Mouse (Mus musculus) forebrain, postnatal 0 days (tissue): ENCODE data around the gene Brca1. TPM values are rescaled to one million over a fixed set of nuclear protein-coding genes. Genes with fewer than 3 reads are reported as not detected.
A peak's percentile ranks its signal among the peaks of the same experiment; 100 is the strongest.

Experiments used
- ATAC-seq: fragments of 200-750 bp; cut with Nextera tagmentation; 2 replicates; pipeline ENCODE4 v1.8.0; 2017; ENCODE audit warnings: mild to moderate bottlenecking, moderate library complexity
- DNase-seq: peaks from one replicate; pipeline ENCODE4 v3.0.0-alpha.2; 2015
- H3K27ac ChIP-seq: fragments of 300-500 bp; sonication (generic); 2 replicates; pipeline ENCODE4 v1.5.1; 2014; ENCODE audit warnings: low read depth, mild to moderate bottlenecking, antibody characterized with exemption, low read length, moderate library complexity, mixed read lengths
- H3K27me3 ChIP-seq: fragments of 300-500 bp; sonication (generic); 2 replicates; pipeline ENCODE4 v1.6.1; 2014; ENCODE audit warnings: mild to moderate bottlenecking, low read length, mixed read lengths; ENCODE audit not compliant: insufficient read depth
- H3K36me3 ChIP-seq: fragments of 300-500 bp; sonication (generic); 2 replicates; pipeline ENCODE4 v1.6.1; 2014; ENCODE audit warnings: mild to moderate bottlenecking, moderate library complexity; ENCODE audit not compliant: insufficient read depth
- H3K4me1 ChIP-seq: fragments of 300-500 bp; sonication (generic); 2 replicates; pipeline ENCODE4 v1.6.1; 2014; ENCODE audit warnings: antibody characterized with exemption; ENCODE audit not compliant: insufficient read depth
- H3K4me2 ChIP-seq: fragments of 300-500 bp; sonication (generic); 2 replicates; pipeline ENCODE4 v1.6.1; 2014; ENCODE audit warnings: low read depth, mild to moderate bottlenecking, moderate library complexity
- H3K4me3 ChIP-seq: fragments of 300-500 bp; sonication (generic); 2 replicates; pipeline ENCODE4 v1.5.1; 2014; ENCODE audit warnings: low read depth, low read length, mixed read lengths
- H3K9ac ChIP-seq: fragments of 300-500 bp; sonication (generic); 2 replicates; pipeline ENCODE4 v1.6.1; 2014; ENCODE audit warnings: mild to moderate bottlenecking
- H3K9me3 ChIP-seq: fragments of 300-500 bp; sonication (generic); 2 replicates; pipeline ENCODE4 v1.6.1; 2016; ENCODE audit warnings: low read length
- CTCF ChIP-seq: sonication (generic); IDR thresholded peaks from 2 replicates; pipeline ENCODE4 v1.5.1; 2016; ENCODE audit warnings: antibody characterized with exemption, control low read depth, low read depth
- WGBS: fragments of 180-500 bp; shearing (Covaris S2); extraction: QIAGEN DNeasy Blood & Tissue Kit; methylation state at CpG from one replicate; pipeline ENCODE4 v1.1.7; 2014; 5-methylcytosine and 5-hydroxymethylcytosine counted together
- polyA plus RNA-seq: library from polyadenylated mRNA; unstranded; fragments of >200 nt; fragmentation: Nextera tagmentation; extraction: Ambion mirVana; gene quantifications from 2 replicates; pipeline ENCODE4 v1.2.1, GENCODE M21; 2015
- total RNA-seq: library from RNA; depleted of rRNA; stranded (reverse); fragments of >200 nt; gene quantifications from 2 replicates; pipeline ENCODE4 v1.2.3, GENCODE M21; 2014

Brca1 gene
- total and polyA plus RNA-seq, 2 experiments from 2014 or later: 1.3 to 4.2 TPM

- Histone ChIP-seq H3K27me3 (no peaks in the 10 kb centered on the region), H3K4me2 (peak overlapping the region; percentile 85), H3K27ac (peak overlapping the region; percentile 78), H3K4me3 (peak overlapping the region; percentile 78), H3K9ac (peak overlapping the region; percentile 70), H3K4me1 (peaks cover 14% of the 10 kb centered on the region), H3K36me3 (peaks cover 22% of the 10 kb centered on the region), H3K9me3 (no peaks in the 10 kb centered on the region)
- peak; percentile 50 for TF ChIP-seq CTCF
- DNase-seq (peak; percentile 82), ATAC-seq (peak; percentile 61)
- WGBS: 3% methylated on average over 51 of the region's 51 CpGs
Observed at GRCm38 (mm10) chr11:101465101-101465868, 86.5 kb downstream of the Brca1 start.

DNA sequence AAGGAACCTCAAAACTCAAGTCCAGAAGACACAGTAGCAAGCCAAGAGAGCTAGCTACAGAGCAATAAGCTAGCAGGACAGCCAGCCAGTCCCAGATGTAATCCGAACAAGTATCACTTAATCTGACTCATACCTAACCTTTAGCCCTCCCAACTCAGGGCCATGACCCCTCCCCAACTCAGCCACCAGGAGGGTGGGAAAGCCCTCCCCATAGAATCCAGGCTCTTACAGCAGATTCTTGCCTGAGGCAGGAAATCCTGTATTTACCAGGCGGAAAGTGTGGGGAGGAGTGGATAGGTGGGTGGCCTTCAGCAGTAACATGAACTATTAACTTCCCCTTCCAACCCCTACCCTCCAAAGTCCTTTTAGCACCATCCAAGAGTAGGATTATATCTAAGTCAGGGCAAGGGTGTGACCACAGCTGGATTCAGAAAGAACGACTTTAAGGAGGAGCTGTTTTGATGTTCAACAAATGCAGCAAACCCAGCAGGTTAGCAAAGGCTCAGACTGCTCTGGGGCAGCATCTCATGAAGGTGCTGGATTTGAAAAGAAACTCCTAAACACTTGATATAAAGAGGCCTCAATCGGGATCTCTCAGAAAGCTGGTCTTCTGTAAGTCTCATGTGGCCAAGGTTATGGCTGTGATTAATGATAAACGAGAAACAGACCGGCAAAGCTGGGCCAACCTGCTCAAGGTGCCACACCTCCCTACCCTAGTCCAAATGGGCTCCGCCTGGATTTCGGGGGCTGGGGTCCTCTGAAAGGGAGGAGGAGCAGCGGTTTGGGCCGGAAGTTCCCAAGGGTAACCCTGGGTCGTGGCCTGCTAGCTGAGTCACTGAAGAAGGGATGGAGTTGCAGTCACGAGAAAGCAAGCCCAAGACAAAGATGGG is 87.3 kb downstream of the Brca1 start, which contains the start of gene Rnd2:
Gene Rnd2 (plus strand): TSS at position 789 of the 890 bp plus-strand sequence.
- TF ChIP-seq CTCF: no peak
- no peaks in the 10 kb centered on the region for H3K9me3 ChIP-seq
- H3K4me2 ChIP-seq: peak within 1 kb of the TSS; percentile 85
- H3K4me3 ChIP-seq: peak within 1 kb of the TSS; percentile 78
- H3K9ac ChIP-seq: peak within 1 kb of the TSS; percentile 70
- 17% methylated on average over 12 of the region's 12 CpGs for WGBS
- no peaks in the 10 kb centered on the region for H3K27me3 ChIP-seq
- no peak for ATAC-seq
- H3K36me3 ChIP-seq: peaks cover 30% of the 10 kb centered on the region
- peaks cover 14% of the 10 kb centered on the region for H3K4me1 ChIP-seq
- peak within 1 kb of the TSS; percentile 78 for H3K27ac ChIP-seq
- no peak for DNase-seq

GRCm38 (mm10) chr11:101462583-101463440 is 88.9 kb downstream of the Brca1 start:
- no peaks in the 10 kb centered on the region for H3K9me3 ChIP-seq
- no peak overlapping the region for H3K9ac ChIP-seq
- no peak for TF ChIP-seq CTCF
- H3K4me2 ChIP-seq: peak overlapping the region; percentile 85
- DNase-seq: no peak
- ATAC-seq: no peak; the same call in 1 of the 2 replicates
- peaks cover 14% of the 10 kb centered on the region for H3K4me1 ChIP-seq
- H3K27me3 ChIP-seq: no peaks in the 10 kb centered on the region
- H3K27ac ChIP-seq: no peak overlapping the region
- H3K4me3 ChIP-seq: no peak overlapping the region
- H3K36me3 ChIP-seq: peaks cover 43% of the 10 kb centered on the region
- WGBS: 36% methylated on average over 13 of the region's 13 CpGs

- DNase-seq: no peak
- H3K4me2 ChIP-seq: no peak overlapping the region
Observed at GRCm38 (mm10) chr11:101462141-101462540, 89.6 kb downstream of the Brca1 start.

GRCm38 (mm10) chr11:101460321-101460720 is 91.4 kb downstream of the Brca1 start:
- 87% methylated on average over 15 of the region's 15 CpGs for WGBS
- H3K27ac ChIP-seq: no peak overlapping the region
- ATAC-seq: no peak
- DNase-seq: no peak
- H3K4me1 ChIP-seq: peaks cover 14% of the 10 kb centered on the region
- H3K27me3 ChIP-seq: no peaks in the 10 kb centered on the region
- H3K4me2 ChIP-seq: no peak overlapping the region
- no peak overlapping the region for H3K4me3 ChIP-seq
- no peak overlapping the region for H3K9ac ChIP-seq
- no peak for TF ChIP-seq CTCF
- no peaks in the 10 kb centered on the region for H3K9me3 ChIP-seq
- H3K36me3 ChIP-seq: peaks cover 51% of the 10 kb centered on the region

More at GRCm38 (mm10) chr11:101462141-101462540, 89.6 kb downstream of the Brca1 start:
- Histone ChIP-seq H3K4me3 (no peak overlapping the region), H3K36me3 (peaks cover 47% of the 10 kb centered on the region), H3K9me3 (no peaks in the 10 kb centered on the region), H3K27me3 (no peaks in the 10 kb centered on the region), H3K27ac (no peak overlapping the region), H3K4me1 (peaks cover 14% of the 10 kb centered on the region), H3K9ac (no peak overlapping the region)
- no peak for TF ChIP-seq CTCF
- ATAC-seq: no peak
- WGBS: 76% methylated on average over 14 of the region's 14 CpGs

DNA sequence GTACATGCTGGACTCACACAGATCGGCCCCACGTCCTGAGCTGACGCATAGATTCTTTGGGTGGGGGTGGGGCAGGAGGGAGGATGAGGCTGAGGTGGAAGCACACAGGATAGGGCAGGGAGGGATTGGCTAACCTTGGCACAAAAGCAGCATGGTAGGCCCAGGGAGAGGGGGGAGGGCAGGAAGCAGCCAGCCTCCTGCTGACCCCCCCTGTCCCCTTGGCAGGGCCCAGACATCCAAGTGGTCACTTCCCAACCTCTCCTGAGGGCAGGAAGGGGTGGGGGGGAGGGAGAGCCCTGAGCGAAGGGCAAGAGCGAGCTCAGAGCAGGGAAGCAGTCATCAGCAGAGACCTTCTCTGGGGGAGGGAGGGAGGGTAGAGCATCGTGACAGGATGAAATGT is 92.0 kb downstream of the Brca1 start:
- Histone ChIP-seq H3K4me1 (peaks cover 13% of the 10 kb centered on the region), H3K27me3 (no peaks in the 10 kb centered on the region), H3K27ac (no peak overlapping the region), H3K4me3 (no peak overlapping the region), H3K9ac (no peak overlapping the region), H3K36me3 (peaks cover 51% of the 10 kb centered on the region), H3K4me2 (no peak overlapping the region), H3K9me3 (no peaks in the 10 kb centered on the region)
- no peak for TF ChIP-seq CTCF
- WGBS: 46% methylated on average over 6 of the region's 6 CpGs
- ATAC-seq (no peak), DNase-seq (no peak)
